Mouse (Mus musculus) liver, embryonic 15.5 days (tissue): Measurements from ENCODE around the gene Fam131a. TPM values are rescaled to one million over a fixed set of nuclear protein-coding genes. Genes with fewer than 3 reads are reported as not detected.
A peak's percentile ranks its signal among the peaks of the same experiment; 100 is the strongest.

Experiments used
- ATAC-seq: fragments of 200-750 bp; cut with Nextera tagmentation; 2 replicates; pipeline ENCODE4 v1.8.0; 2017; ENCODE audit warnings: moderate number of reproducible peaks, mild to moderate bottlenecking, moderate library complexity; ENCODE audit not compliant: insufficient read depth
- H3K27ac ChIP-seq: fragments of 300-500 bp; sonication (generic); replicated peaks from 2 replicates; pipeline ENCODE4 v1.5.1; 2015; ENCODE audit warnings: mild to moderate bottlenecking, inconsistent platforms
- H3K27me3 ChIP-seq: fragments of 300-500 bp; sonication (generic); 2 replicates; pipeline ENCODE4 v1.6.1; 2015; ENCODE audit warnings: mild to moderate bottlenecking, inconsistent platforms
- H3K36me3 ChIP-seq: fragments of 300-500 bp; sonication (generic); replicated peaks from 2 replicates; pipeline ENCODE4 v1.6.1; 2015; ENCODE audit warnings: moderate library complexity, mild to moderate bottlenecking, inconsistent platforms
- H3K4me1 ChIP-seq: fragments of 300-500 bp; sonication (generic); replicated peaks from 2 replicates; pipeline ENCODE4 v1.6.1; 2015; ENCODE audit warnings: inconsistent platforms
- H3K4me2 ChIP-seq: fragments of 300-500 bp; sonication (generic); 2 replicates; pipeline ENCODE4 v1.6.1; 2015; ENCODE audit warnings: moderate library complexity, mild to moderate bottlenecking, inconsistent platforms
- H3K4me3 ChIP-seq: fragments of 300-500 bp; sonication (generic); replicated peaks from 2 replicates; pipeline ENCODE4 v1.5.1; 2015; ENCODE audit warnings: mild to moderate bottlenecking, inconsistent platforms
- H3K9ac ChIP-seq: fragments of 300-500 bp; sonication (generic); 2 replicates; pipeline ENCODE4 v1.6.1; 2015; ENCODE audit warnings: moderate library complexity, mild to moderate bottlenecking, inconsistent platforms
- H3K9me3 ChIP-seq: fragments of 300-500 bp; sonication (generic); replicated peaks from 2 replicates; pipeline ENCODE4 v1.6.1; 2016; ENCODE audit warnings: inconsistent platforms
- WGBS: fragments of 180-500 bp; shearing (Covaris S2); methylation state at CpG from one replicate; pipeline ENCODE4 v1.1.7; 2015; ENCODE audit warnings: mixed read lengths; ENCODE audit not compliant: insufficient replicate concordance; 5-methylcytosine and 5-hydroxymethylcytosine counted together
- polyA plus RNA-seq: library from polyadenylated mRNA; unstranded; fragments of >200 nt; fragmentation: Nextera tagmentation; extraction: Ambion mirVana; gene quantifications from 2 replicates; pipeline ENCODE4 v1.2.1, GENCODE M21; 2015

Gene Fam131a
- polyA plus RNA-seq, 1 experiment from 2014 or later, result 1.3 TPM

GRCm38 (mm10) chr16:20708220-20708938, 15.3 kb downstream of the Fam131a start:
- 88% methylated on average over 21 of the region's 21 CpGs for WGBS
- peak overlapping the region; percentile 91; the same call in 1 of the 2 replicates for H3K27ac ChIP-seq
- H3K4me3 ChIP-seq, result no peak overlapping the region
- peaks cover 67% of the 10 kb centered on the region for H3K36me3 ChIP-seq
- peaks cover 98% of the 10 kb centered on the region for H3K4me1 ChIP-seq
- ATAC-seq, result no peak
- no peak overlapping the region for H3K9ac ChIP-seq
- H3K4me2 ChIP-seq, result no peak overlapping the region
- H3K9me3 ChIP-seq, result no peaks in the 10 kb centered on the region
- no peaks in the 10 kb centered on the region for H3K27me3 ChIP-seq

- H3K9me3 ChIP-seq, result no peaks in the 10 kb centered on the region
- no peak overlapping the region for H3K4me2 ChIP-seq
- no peak for ATAC-seq
- H3K4me1 ChIP-seq, result peaks cover 98% of the 10 kb centered on the region
- H3K27ac ChIP-seq, result no peak overlapping the region
- 73% methylated on average over 19 of the region's 19 CpGs for WGBS
- H3K4me3 ChIP-seq, result no peak overlapping the region
- H3K9ac ChIP-seq, result no peak overlapping the region
- H3K36me3 ChIP-seq, result peaks cover 67% of the 10 kb centered on the region
- no peaks in the 10 kb centered on the region for H3K27me3 ChIP-seq
These were observed 16.1 kb downstream of the Fam131a start for GRCm38 (mm10) chr16:20708939-20709734.

GRCm38 (mm10) chr16:20710370-20710769, 17.3 kb downstream of the Fam131a start:
- H3K9ac ChIP-seq, result no peak overlapping the region
- peaks cover 98% of the 10 kb centered on the region for H3K4me1 ChIP-seq
- H3K27me3 ChIP-seq, result no peaks in the 10 kb centered on the region
- 91% methylated on average over 11 of the region's 11 CpGs for WGBS
- peaks cover 67% of the 10 kb centered on the region for H3K36me3 ChIP-seq
- H3K9me3 ChIP-seq, result no peaks in the 10 kb centered on the region
- no peak for ATAC-seq
- no peak overlapping the region for H3K4me3 ChIP-seq
- H3K27ac ChIP-seq, result peak overlapping the region; percentile 82; the same call in 1 of the 2 replicates
- H3K4me2 ChIP-seq, result no peak overlapping the region

GRCm38 (mm10) chr16:20710810-20711209, 17.8 kb downstream of the Fam131a start:
- peak overlapping the region; percentile 82; the same call in 1 of the 2 replicates for H3K27ac ChIP-seq
- H3K4me2 ChIP-seq, result no peak overlapping the region
- H3K9ac ChIP-seq, result no peak overlapping the region
- no peak for ATAC-seq
- no peaks in the 10 kb centered on the region for H3K27me3 ChIP-seq
- H3K4me3 ChIP-seq, result no peak overlapping the region
- H3K4me1 ChIP-seq, result peaks cover 98% of the 10 kb centered on the region
- H3K36me3 ChIP-seq, result peaks cover 67% of the 10 kb centered on the region
- WGBS, result 53% methylated on average over 4 of the region's 4 CpGs
- no peaks in the 10 kb centered on the region for H3K9me3 ChIP-seq

- H3K4me3 ChIP-seq, result no peak overlapping the region
- 79% methylated on average over 9 of the region's 9 CpGs for WGBS
- peaks cover 98% of the 10 kb centered on the region for H3K4me1 ChIP-seq
- no peaks in the 10 kb centered on the region for H3K27me3 ChIP-seq
- H3K4me2 ChIP-seq, result peak overlapping the region; percentile 100
- no peak for ATAC-seq
- H3K9me3 ChIP-seq, result no peaks in the 10 kb centered on the region
- H3K9ac ChIP-seq, result peak overlapping the region; percentile 74; the same call in 1 of the 2 replicates
- H3K36me3 ChIP-seq, result peaks cover 56% of the 10 kb centered on the region
- H3K27ac ChIP-seq, result peak overlapping the region; percentile 82; the same call in 1 of the 2 replicates
These were observed 19.1 kb downstream of the Fam131a start for GRCm38 (mm10) chr16:20712190-20712589.

- Histone ChIP-seq H3K4me1 (peaks cover 95% of the 10 kb centered on the region), H3K36me3 (peaks cover 49% of the 10 kb centered on the region), H3K4me2 (peak overlapping the region; percentile 100), H3K4me3 (peak overlapping the region; percentile 77), H3K27ac (peak overlapping the region; percentile 82), H3K9ac (peak overlapping the region; percentile 74), H3K9me3 (no peaks in the 10 kb centered on the region), H3K27me3 (no peaks in the 10 kb centered on the region)
- WGBS, result 26% methylated on average over 7 of the region's 7 CpGs
- peak; percentile 14 for ATAC-seq
These were observed 19.8 kb downstream of the Fam131a start for GRCm38 (mm10) chr16:20712889-20713288.

- Histone ChIP-seq H3K27ac (peak overlapping the region; percentile 91), H3K4me3 (peak overlapping the region; percentile 77), H3K36me3 (peaks cover 33% of the 10 kb centered on the region), H3K9me3 (no peaks in the 10 kb centered on the region), H3K27me3 (no peaks in the 10 kb centered on the region), H3K9ac (peak overlapping the region; percentile 74), H3K4me1 (peaks cover 91% of the 10 kb centered on the region), H3K4me2 (peak overlapping the region; percentile 100)
- 57% methylated on average over 11 of the region's 11 CpGs for WGBS
- ATAC-seq, result no peak
These were observed 21.5 kb downstream of the Fam131a start for GRCm38 (mm10) chr16:20714307-20715080.

- Histone ChIP-seq H3K9ac (peak overlapping the region; percentile 74), H3K27ac (peak overlapping the region; percentile 91), H3K4me3 (peak overlapping the region; percentile 77), H3K9me3 (no peaks in the 10 kb centered on the region), H3K36me3 (peaks cover 30% of the 10 kb centered on the region), H3K27me3 (no peaks in the 10 kb centered on the region), H3K4me1 (peaks cover 85% of the 10 kb centered on the region), H3K4me2 (peak overlapping the region; percentile 100)
- ATAC-seq, result no peak
- WGBS, result 63% methylated on average over 2 of the region's 2 CpGs
These were observed 22.1 kb downstream of the Fam131a start for GRCm38 (mm10) chr16:20715161-20715560.

GRCm38 (mm10) chr16:20715566-20715965, 22.5 kb downstream of the Fam131a start:
- Histone ChIP-seq H3K27ac (peak overlapping the region; percentile 91), H3K9me3 (no peaks in the 10 kb centered on the region), H3K27me3 (no peaks in the 10 kb centered on the region), H3K9ac (peak overlapping the region; percentile 74), H3K4me2 (peak overlapping the region; percentile 100), H3K4me1 (peaks cover 81% of the 10 kb centered on the region), H3K4me3 (peak overlapping the region; percentile 77), H3K36me3 (peaks cover 30% of the 10 kb centered on the region)
- peak; percentile 0; the same call in 1 of the 2 replicates for ATAC-seq
- WGBS, result 5% methylated on average over 12 of the region's 12 CpGs

GRCm38 (mm10) chr16:20715976-20716840, 23.2 kb downstream of the Fam131a start:
- WGBS, result under 1% methylated on average over 66 of the region's 68 CpGs
- Histone ChIP-seq H3K9ac (peak overlapping the region; percentile 74), H3K36me3 (peaks cover 30% of the 10 kb centered on the region), H3K9me3 (no peaks in the 10 kb centered on the region), H3K4me2 (peak overlapping the region; percentile 100), H3K27me3 (no peaks in the 10 kb centered on the region), H3K27ac (peak overlapping the region; percentile 91), H3K4me3 (peak overlapping the region; percentile 77), H3K4me1 (peaks cover 74% of the 10 kb centered on the region)
- peak; percentile 63 for ATAC-seq
